Mouse (Mus musculus) B cell, adult 2 months (primary cell): Measurements from ENCODE around the gene 5730455P16Rik.
"Not testable (repeated sequence)": the region's sequence is repeated elsewhere in the genome, so short reads cannot be mapped to it uniquely, and the experiment has no call there.

Experiments
- DNase-seq, 2 experiments: peaks; one replicate each; pipeline ENCODE4 v3.0.0; 2022

Gene 5730455P16Rik

DNA sequence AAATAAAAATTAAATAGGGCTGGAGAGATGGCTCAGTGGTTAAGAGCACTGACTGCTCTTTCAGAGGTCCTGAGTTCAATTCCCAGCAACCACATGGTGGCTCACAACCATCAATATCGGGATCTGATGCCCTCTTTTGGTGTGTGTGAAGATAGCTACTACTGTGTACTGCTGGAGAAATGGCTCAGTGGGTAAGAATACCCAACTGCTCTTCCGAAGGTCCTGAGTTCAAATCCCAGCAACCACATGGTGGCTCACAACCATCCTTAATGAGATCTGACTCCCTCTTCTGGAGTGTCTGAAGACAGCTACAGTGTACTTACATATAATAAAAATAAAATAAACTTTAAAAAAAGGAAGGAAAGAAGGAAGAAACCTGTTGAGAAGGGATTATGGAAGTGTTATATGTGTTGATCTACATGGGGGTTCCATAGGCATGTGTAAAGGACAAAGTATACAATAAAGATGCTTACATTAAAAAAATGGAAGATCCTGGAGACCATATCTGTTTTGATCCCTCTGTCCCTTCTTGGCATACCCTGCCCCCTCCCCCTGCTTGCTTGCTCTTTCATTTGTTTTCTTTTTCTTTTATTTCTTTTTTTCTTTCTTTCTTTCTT, 726 bp upstream of the 5730455P16Rik start:
- not testable (repeated sequence) for DNase-seq

DNA sequence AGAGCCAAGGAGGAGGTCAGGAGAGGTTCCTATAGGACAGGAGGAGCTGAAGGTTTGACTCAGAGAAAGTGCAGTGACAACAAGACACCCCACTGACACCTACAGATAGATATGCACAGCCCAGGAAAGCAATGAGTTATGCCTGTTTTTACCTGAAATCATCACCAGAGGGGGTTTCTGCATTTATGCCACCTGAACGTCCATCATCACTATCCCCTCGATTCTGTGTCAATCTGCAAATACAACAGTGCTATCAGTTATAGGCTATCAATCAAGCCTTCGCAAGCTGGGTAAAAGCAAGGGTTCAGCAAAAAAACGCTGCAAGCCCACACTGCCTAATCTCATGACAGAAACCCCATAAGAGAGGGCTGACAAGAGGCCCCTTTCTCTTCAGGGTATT, 1.2 kb downstream of the 5730455P16Rik start:
- no peak for DNase-seq

- no peak for DNase-seq
Observed at GRCm38 (mm10) chr11:80368949-80369348, 8.9 kb downstream of the 5730455P16Rik start.

- peak; percentile 31 to 52 for DNase-seq
Observed at GRCm38 (mm10) chr11:80354832-80355231, 23.0 kb downstream of the 5730455P16Rik start.

GRCm38 (mm10) chr11:80351832-80352430, 25.9 kb downstream of the 5730455P16Rik start:
- DNase-seq = peak; percentile 86 to 88

GRCm38 (mm10) chr11:80342482-80342881, 35.4 kb downstream of the 5730455P16Rik start:
- no peak for DNase-seq

DNA sequence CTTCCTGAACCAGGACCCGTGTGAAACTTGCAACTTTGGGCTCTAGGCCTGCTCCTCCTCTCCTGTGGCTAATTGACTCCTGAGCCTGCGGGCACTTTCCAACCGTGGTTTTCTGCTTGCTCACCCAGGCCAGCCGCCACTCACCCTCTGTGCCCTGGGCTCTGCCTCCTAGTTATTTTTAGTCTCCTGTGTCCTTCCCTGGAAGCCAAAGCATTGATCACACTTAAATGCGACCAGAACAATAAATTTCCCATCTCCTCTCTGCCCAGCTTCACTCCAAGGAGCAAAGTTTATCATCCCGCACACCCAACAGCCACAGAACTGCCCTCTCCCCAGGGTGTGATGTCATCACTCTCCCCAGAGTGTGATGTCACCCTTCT, 41.5 kb downstream of the 5730455P16Rik start:
- DNase-seq = no peak

DNA sequence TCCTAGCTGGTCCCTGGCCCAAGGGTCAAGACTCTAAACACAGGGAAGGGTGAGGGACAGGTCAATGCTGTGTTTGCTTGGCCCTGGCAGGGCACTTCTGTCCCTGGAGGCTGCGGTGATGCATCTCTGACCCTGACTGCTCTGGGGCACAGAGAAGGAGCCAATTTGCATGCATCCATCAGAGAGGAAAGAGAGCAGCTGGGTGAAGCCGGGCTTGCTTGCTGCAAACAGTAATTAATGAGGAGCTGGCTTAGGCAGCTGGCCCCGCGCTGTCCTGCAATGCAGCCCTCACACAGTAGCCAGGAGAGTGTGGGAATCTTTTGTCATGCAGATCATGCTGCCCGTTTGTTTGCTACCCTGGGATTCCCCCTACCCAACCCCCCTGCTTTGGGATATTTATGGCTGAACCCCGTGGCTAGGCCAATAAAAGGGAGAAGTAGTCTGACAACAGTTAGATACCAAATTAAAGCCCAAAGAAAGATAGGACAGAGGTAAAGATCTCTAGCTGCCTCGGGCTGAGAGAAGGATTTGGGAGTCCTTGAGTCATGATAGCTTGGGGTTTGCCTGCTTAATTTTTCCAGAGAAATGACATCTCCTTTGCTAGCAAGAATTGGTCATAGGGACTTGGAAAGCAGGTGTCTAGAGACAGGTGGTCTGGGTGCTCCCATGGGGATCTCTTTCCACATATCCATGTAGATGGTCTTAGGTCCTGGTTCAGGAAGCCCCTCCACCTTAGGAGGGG, 42.1 kb downstream of the 5730455P16Rik start:
- no peak for DNase-seq

DNA sequence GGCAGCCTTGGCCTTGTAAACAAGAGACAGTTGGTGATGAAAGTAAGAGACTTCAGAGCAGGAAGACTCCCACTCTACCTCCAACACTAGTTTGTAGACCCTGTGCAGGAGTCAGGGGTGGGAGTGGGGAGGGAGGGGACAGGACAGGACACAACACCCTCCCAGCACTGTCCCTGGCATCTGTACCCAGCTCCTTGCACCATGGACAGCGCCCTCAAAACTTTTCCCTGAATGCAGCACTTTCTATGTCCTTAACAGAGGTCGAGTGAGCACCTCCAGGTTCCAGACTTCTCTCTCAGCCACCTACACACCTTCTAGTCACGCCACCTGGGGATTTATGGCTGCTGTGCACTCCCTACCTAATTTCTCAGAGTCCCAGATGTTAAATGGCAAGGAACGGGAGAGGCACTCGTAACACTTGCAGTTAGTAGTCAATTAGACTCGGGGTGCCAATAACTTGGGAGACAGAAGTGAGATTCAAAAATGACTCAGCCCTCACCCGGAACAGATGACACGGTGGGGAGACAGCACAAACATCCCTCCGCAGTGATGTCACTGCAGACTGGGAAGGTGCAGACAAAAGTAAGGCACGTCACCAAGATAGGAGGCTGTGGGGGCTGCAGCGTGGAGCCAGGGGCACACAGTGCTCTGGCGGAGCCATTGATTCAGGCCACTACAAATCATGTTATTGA, 45.0 kb downstream of the 5730455P16Rik start:
- DNase-seq = no peak

GRCm38 (mm10) chr11:80324636-80325035, 53.2 kb downstream of the 5730455P16Rik start:
- no peak for DNase-seq

GRCm38 (mm10) chr11:80323255-80323654, 54.6 kb downstream of the 5730455P16Rik start:
- DNase-seq = peak in 1 of 2 experiments; percentile 6

- DNase-seq = no peak
Observed at GRCm38 (mm10) chr11:80315743-80316639, 61.8 kb downstream of the 5730455P16Rik start.

DNA sequence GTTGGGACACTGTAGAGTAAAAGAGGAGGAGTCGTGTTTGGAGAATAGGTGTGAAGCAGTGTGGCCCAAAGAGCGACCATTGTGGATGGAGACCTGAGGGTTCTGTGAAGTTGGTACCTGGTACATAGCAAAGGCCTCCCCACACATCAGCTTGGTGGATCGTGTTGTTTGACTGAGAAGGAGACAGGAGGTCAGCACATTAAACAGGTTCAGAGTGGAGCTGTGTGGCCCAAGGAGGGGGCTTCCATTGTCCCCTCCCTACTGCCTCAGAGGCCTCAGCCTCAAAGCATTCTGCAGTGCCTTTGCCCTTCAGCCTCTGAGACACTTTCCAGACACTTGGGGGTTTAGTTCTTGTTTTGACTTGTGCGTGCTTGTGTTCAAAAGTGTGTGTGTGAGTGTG, 63.9 kb downstream of the 5730455P16Rik start:
- no peak for DNase-seq

DNA sequence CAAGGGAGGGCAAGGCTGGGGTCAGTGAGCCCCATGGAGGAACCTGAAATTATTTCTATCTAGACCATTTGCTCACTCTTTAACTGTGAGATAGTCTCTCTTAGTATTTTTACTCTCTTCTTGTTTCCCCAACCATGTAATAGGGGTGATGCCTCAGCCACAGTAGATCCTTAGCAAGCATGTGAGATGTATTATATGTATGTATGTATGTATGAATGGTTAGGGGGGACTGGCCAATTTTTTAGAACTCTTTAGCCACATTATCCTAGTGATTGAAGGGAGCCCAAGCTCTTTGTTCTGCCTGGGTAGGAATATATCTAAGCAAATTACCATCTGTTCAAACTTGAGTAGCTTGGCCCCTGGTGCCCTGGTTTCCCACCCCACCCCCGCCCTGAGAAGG, 64.4 kb downstream of the 5730455P16Rik start:
- no peak for DNase-seq

DNA sequence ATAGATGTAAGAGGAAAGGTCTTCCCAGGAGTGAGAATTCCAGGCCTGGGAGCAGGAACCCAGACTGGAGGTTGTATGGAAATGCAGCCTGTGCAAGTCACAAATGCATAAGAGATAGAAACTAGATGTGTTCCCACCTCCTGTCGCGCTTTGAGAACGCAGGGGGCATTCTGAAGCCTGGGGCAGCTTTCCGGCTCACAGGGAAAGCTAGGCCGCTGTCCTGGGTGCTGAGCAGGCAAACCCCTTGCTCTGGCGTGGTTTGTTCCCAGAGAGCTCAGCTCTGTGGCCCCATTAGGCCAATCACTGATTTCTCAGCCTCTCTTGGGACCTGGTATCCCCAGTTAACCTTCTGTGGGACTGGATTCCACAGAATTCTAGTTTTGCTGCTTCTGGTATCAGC, 65.3 kb downstream of the 5730455P16Rik start:
- no peak for DNase-seq

DNA sequence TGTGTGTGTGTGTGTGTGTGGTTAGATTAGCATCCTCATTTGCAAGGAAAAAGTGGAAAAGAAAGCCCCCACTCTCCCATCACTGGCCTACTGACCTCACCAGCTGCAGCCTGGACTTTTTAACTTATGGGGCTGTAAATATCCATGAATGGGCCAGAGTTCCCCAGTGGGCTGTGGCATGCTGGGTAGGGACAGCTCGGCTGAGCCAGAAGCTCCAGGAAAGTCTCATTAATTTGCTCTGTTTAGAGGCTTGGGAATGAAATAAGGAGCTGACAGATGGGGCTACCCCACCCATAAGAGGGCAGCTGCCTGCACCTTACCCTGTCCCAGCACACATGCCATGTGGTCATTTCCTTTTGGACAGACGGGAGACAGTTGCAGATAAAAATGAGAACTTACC, 65.8 kb downstream of the 5730455P16Rik start:
- DNase-seq = no peak

DNA sequence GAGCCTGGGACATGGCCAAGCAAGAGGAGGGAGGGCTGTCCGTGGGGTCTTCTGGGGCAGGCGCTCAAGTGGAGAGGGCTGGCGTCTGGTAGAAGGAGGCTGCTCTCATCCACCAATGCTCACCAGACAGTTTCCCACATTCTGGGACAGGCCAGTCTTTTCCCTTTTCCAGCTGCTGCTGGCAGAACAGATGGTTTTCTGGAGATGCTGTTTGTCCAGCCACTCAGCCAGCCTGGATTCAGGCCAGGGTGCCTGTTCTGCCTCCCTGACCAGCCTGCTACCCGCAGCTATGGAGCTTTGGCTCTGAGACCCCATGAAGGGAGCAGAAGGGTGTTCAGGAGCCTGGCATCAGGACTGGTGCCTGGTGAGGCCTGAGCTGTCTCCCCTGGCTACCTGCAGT, 66.6 kb downstream of the 5730455P16Rik start:
- no peak for DNase-seq
